Mouse (Mus musculus) cerebral cortex, adult 2 months (tissue): ENCODE data around the gene Ptpn12.

ENCODE experiments used
- WGBS: fragments of 180-500 bp; shearing (Covaris S2); methylation state at CpG from one replicate; pipeline ENCODE4 v1.1.7; 2018; 5-methylcytosine and 5-hydroxymethylcytosine counted together

Ptpn12 gene

GRCm38 (mm10) chr5:20950516-20950854 is 105.2 kb downstream of the Ptpn12 start:
- WGBS: 1% methylated on average over 9 of the region's 9 CpGs

DNA sequence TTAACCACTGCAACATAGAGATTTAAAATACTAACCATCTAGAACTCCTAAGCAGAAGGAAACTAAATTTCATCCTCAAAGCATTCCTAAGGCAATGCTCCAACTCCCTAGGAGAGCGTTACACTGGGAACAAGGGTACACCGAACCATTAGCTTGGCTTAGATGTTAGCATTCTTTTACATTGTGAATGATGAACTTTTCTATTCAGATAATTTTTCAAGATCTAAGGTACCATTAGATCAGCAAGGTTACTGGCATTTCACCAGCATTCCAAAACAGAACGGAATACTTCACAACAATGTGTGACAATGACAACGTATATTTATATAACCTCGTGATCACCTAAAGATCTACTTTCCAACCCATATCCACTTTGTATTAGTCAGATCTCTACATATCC is 105.6 kb downstream of the Ptpn12 start:
- WGBS: 4% methylated on average over 5 of the region's 5 CpGs

DNA sequence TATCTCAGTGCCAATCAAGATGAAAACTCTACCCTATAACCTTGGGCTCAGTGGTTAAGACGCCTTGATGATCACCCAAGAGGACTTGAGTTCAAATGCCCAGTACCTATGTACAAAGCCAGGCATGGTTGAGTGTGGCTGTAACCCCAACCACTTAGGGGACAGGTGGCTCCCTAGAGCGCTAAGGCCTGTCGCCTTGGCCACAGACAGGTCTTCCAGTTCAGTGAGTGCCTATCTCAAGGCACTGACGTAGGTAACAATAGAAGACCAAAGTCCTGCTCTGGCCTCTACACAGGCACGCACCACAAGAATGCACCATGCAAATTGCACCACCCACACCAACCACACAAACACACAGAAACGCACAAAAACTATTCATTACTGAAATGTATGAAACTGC is 108.8 kb downstream of the Ptpn12 start:
- 87% methylated on average over 6 of the region's 6 CpGs for WGBS

GRCm38 (mm10) chr5:20944961-20945748 is 110.6 kb downstream of the Ptpn12 start:
- 59% methylated on average over 13 of the region's 13 CpGs for WGBS

DNA sequence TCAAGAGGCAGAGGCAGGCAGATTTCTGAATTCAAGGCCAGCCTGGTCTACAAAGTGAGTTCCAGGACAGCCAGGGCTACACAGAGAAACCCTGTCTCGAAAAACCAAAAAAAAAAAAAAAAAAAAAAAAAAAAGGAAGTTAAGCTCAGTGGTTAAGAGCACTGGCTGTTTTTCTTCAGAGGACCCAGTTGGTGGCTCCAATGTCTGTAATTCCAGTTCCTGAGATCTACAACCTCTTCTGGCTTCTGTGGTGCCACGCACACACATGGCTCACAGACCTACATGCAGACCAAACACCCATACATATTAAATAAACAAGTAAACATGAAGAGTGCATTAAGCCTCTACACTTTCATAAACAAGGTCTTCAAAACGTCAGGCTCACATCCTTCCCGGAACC is 111.9 kb downstream of the Ptpn12 start:
- WGBS: 76% methylated on average over 4 of the region's 4 CpGs

- WGBS: 92% methylated on average over 3 of the region's 3 CpGs
These were observed 113.2 kb downstream of the Ptpn12 start for GRCm38 (mm10) chr5:20942523-20942922.

- WGBS: 40% methylated on average over 5 of the region's 5 CpGs
These were observed 114.5 kb downstream of the Ptpn12 start for GRCm38 (mm10) chr5:20941205-20941604.

- 50% methylated on average over 4 of the region's 4 CpGs for WGBS
These were observed 115.0 kb downstream of the Ptpn12 start for GRCm38 (mm10) chr5:20940696-20941095.

DNA sequence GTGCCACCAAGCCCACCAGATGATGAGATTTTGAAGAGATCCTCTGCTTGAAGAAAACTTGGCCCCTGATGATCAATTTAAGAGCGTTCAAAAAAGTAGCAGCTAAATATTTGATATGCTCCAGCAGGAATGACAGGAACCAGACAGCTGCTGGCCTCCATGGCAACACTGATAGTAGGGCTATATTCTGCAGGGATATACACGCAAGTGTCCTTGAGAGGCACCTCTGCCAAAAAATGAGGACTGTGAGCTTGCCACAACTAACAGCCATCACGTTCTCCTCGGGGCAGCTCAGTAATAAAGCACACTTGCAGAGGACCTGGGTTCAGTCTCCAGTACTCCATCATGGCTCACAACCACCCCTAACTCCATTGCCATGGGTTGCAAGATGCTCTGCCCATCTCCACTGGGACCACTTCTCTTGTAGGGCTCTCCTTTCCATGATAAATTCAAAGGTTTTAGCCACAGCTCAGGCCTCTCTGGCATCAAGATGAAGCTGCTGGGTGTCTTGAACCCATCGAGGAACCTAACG is 115.6 kb downstream of the Ptpn12 start:
- WGBS: 83% methylated on average over 6 of the region's 6 CpGs

- 26% methylated on average over 5 of the region's 5 CpGs for WGBS
These were observed 117.2 kb downstream of the Ptpn12 start for GRCm38 (mm10) chr5:20938523-20938922.
